Mouse (Mus musculus) kidney, embryonic 15.5 days (tissue): ENCODE results near the gene Lrfn1. TPM values are rescaled to one million over a fixed set of nuclear protein-coding genes. Genes with fewer than 3 reads are reported as not detected.

Source experiments
- ATAC-seq: fragments of 200-750 bp; cut with Nextera tagmentation; replicated peaks from 2 replicates; pipeline ENCODE4 v1.8.0; 2017; ENCODE audit warnings: moderate TSS enrichment; ENCODE audit not compliant: low FRiP score
- H3K27ac ChIP-seq: fragments of 300-500 bp; sonication (generic); 2 replicates; pipeline ENCODE4 v1.5.1; 2015; ENCODE audit warnings: mild to moderate bottlenecking, inconsistent platforms
- H3K27me3 ChIP-seq: fragments of 300-500 bp; sonication (generic); 2 replicates; pipeline ENCODE4 v1.6.1; 2015; ENCODE audit warnings: inconsistent platforms
- H3K36me3 ChIP-seq: fragments of 300-500 bp; sonication (generic); 2 replicates; pipeline ENCODE4 v1.6.1; 2015; ENCODE audit warnings: inconsistent platforms
- H3K4me1 ChIP-seq: fragments of 300-500 bp; sonication (generic); 2 replicates; pipeline ENCODE4 v1.6.1; 2015; ENCODE audit warnings: inconsistent platforms
- H3K4me2 ChIP-seq: fragments of 300-500 bp; sonication (generic); 2 replicates; pipeline ENCODE4 v1.6.1; 2015; ENCODE audit warnings: moderate library complexity, mild to moderate bottlenecking, inconsistent platforms
- H3K4me3 ChIP-seq: fragments of 300-500 bp; sonication (generic); replicated peaks from 2 replicates; pipeline ENCODE4 v1.5.1; 2015; ENCODE audit warnings: mild to moderate bottlenecking, inconsistent platforms
- H3K9ac ChIP-seq: fragments of 300-500 bp; sonication (generic); 2 replicates; pipeline ENCODE4 v1.6.1; 2015; ENCODE audit warnings: mild to moderate bottlenecking, inconsistent platforms
- H3K9me3 ChIP-seq: fragments of 300-500 bp; sonication (generic); replicated peaks from 2 replicates; pipeline ENCODE4 v1.6.1; 2016; ENCODE audit warnings: inconsistent platforms
- WGBS: fragments of 180-500 bp; shearing (Covaris S2); methylation state at CpG from one replicate; pipeline ENCODE4 v1.1.7; 2015; ENCODE audit warnings: mixed read lengths; 5-methylcytosine and 5-hydroxymethylcytosine counted together
- polyA plus RNA-seq: library from polyadenylated mRNA; unstranded; fragments of >200 nt; fragmentation: Nextera tagmentation; extraction: Ambion mirVana; gene quantifications from 2 replicates; pipeline ENCODE4 v1.2.1, GENCODE M21; 2015

The Lrfn1 gene
- polyA plus RNA-seq, 1 experiment from 2014 or later = 2.8 TPM

GRCm38 (mm10) chr7:28436271-28436904, 15.4 kb upstream of the Lrfn1 start:
- WGBS = under 1% methylated on average over 49 of the region's 64 CpGs
- peak overlapping the region; percentile 86 for H3K27ac ChIP-seq
- no peaks in the 10 kb centered on the region for H3K27me3 ChIP-seq
- peak overlapping the region; percentile 98 for H3K9ac ChIP-seq
- peak overlapping the region; percentile 94 for H3K4me3 ChIP-seq
- H3K4me1 ChIP-seq = peaks cover 40% of the 10 kb centered on the region
- ATAC-seq = peak; percentile 99
- no peaks in the 10 kb centered on the region for H3K9me3 ChIP-seq
- peaks cover 19% of the 10 kb centered on the region for H3K36me3 ChIP-seq
- H3K4me2 ChIP-seq = peak overlapping the region; percentile 85

GRCm38 (mm10) chr7:28436932-28437570, 14.7 kb upstream of the Lrfn1 start, which contains the start of gene Gmfg:
Gene Gmfg, plus strand, starts transcription at chr7:28437447.
- Histone ChIP-seq H3K9ac (peak within 1 kb of the TSS; percentile 54), H3K27ac (peak within 1 kb of the TSS; percentile 86), H3K9me3 (no peaks in the 10 kb centered on the region), H3K4me2 (peak within 1 kb of the TSS; percentile 85), H3K4me1 (peaks cover 40% of the 10 kb centered on the region), H3K36me3 (peaks cover 13% of the 10 kb centered on the region), H3K27me3 (no peaks in the 10 kb centered on the region), H3K4me3 (peak within 1 kb of the TSS; percentile 94)
- peak; percentile 43 for ATAC-seq
- WGBS = 2% methylated on average over 16 of the region's 16 CpGs

GRCm38 (mm10) chr7:28437964-28438363, 13.8 kb upstream of the Lrfn1 start:
- H3K4me2 ChIP-seq = no peak overlapping the region
- ATAC-seq = no peak
- peaks cover 33% of the 10 kb centered on the region for H3K4me1 ChIP-seq

GRCm38 (mm10) chr7:28438771-28439170, 13.0 kb upstream of the Lrfn1 start:
- Histone ChIP-seq H3K9me3 (no peaks in the 10 kb centered on the region), H3K27ac (no peak overlapping the region), H3K4me1 (peaks cover 27% of the 10 kb centered on the region), H3K36me3 (no peaks in the 10 kb centered on the region), H3K4me3 (no peak overlapping the region), H3K9ac (no peak overlapping the region), H3K27me3 (no peaks in the 10 kb centered on the region), H3K4me2 (no peak overlapping the region)
- WGBS = 94% methylated on average over 2 of the region's 2 CpGs
- ATAC-seq = no peak

More at GRCm38 (mm10) chr7:28437964-28438363, 13.8 kb upstream of the Lrfn1 start:
- Histone ChIP-seq H3K9ac (no peak overlapping the region), H3K27ac (no peak overlapping the region), H3K4me3 (no peak overlapping the region), H3K36me3 (peaks cover 5% of the 10 kb centered on the region), H3K9me3 (no peaks in the 10 kb centered on the region), H3K27me3 (no peaks in the 10 kb centered on the region)

GRCm38 (mm10) chr7:28440739-28441138, 11.0 kb upstream of the Lrfn1 start:
- no peak for ATAC-seq
- Histone ChIP-seq H3K4me2 (no peak overlapping the region), H3K27ac (no peak overlapping the region), H3K4me1 (peaks cover 10% of the 10 kb centered on the region), H3K9me3 (no peaks in the 10 kb centered on the region), H3K9ac (no peak overlapping the region), H3K36me3 (no peaks in the 10 kb centered on the region), H3K4me3 (no peak overlapping the region), H3K27me3 (0 out of 2 replicates have a peak, but pooled peaks cover 2% of the 10 kb centered on the region)
- 60% methylated on average over 2 of the region's 2 CpGs for WGBS

GRCm38 (mm10) chr7:28441776-28442485, 9.8 kb upstream of the Lrfn1 start:
- 0 out of 2 replicates have a peak, but pooled peaks cover 7% of the 10 kb centered on the region for H3K27me3 ChIP-seq
- WGBS = 88% methylated on average over 14 of the region's 14 CpGs
- H3K9ac ChIP-seq = no peak overlapping the region
- peak overlapping the region; percentile 48 for H3K27ac ChIP-seq
- peaks cover 14% of the 10 kb centered on the region for H3K4me1 ChIP-seq
- no peak overlapping the region for H3K4me2 ChIP-seq
- no peak for ATAC-seq
- no peak overlapping the region for H3K4me3 ChIP-seq
- no peaks in the 10 kb centered on the region for H3K9me3 ChIP-seq
- H3K36me3 ChIP-seq = no peaks in the 10 kb centered on the region

- 0 out of 2 replicates have a peak, but pooled peaks have one; percentile 45 for ATAC-seq
- Histone ChIP-seq H3K27me3 (0 out of 2 replicates have a peak, but pooled peaks cover 7% of the 10 kb centered on the region), H3K9me3 (no peaks in the 10 kb centered on the region), H3K4me1 (peaks cover 14% of the 10 kb centered on the region; the same call in 1 of the 2 replicates), H3K4me2 (no peak overlapping the region), H3K4me3 (no peak overlapping the region), H3K36me3 (no peaks in the 10 kb centered on the region), H3K27ac (peak overlapping the region; percentile 48; the same call in 1 of the 2 replicates), H3K9ac (no peak overlapping the region)
- 43% methylated on average over 4 of the region's 4 CpGs for WGBS
Measured at GRCm38 (mm10) chr7:28442688-28443087, 9.1 kb upstream of the Lrfn1 start.

- Histone ChIP-seq H3K4me1 (peaks cover 14% of the 10 kb centered on the region; the same call in 1 of the 2 replicates), H3K27ac (no peak overlapping the region), H3K4me2 (no peak overlapping the region), H3K4me3 (no peak overlapping the region), H3K36me3 (no peaks in the 10 kb centered on the region), H3K9ac (no peak overlapping the region), H3K27me3 (0 out of 2 replicates have a peak, but pooled peaks cover 7% of the 10 kb centered on the region), H3K9me3 (no peaks in the 10 kb centered on the region)
- no peak for ATAC-seq
- WGBS = 85% methylated on average over 13 of the region's 13 CpGs
Measured at GRCm38 (mm10) chr7:28444344-28444974, 7.3 kb upstream of the Lrfn1 start.

GRCm38 (mm10) chr7:28446446-28446845, 5.3 kb upstream of the Lrfn1 start:
- WGBS = 6% methylated on average over 12 of the region's 12 CpGs

GRCm38 (mm10) chr7:28447101-28447830, 4.5 kb upstream of the Lrfn1 start:
- no peak overlapping the region for H3K27ac ChIP-seq
- peaks cover 16% of the 10 kb centered on the region for H3K4me1 ChIP-seq
- no peak for ATAC-seq
- no peak overlapping the region for H3K4me3 ChIP-seq
- no peaks in the 10 kb centered on the region for H3K9me3 ChIP-seq
- H3K36me3 ChIP-seq = no peaks in the 10 kb centered on the region
- no peak overlapping the region for H3K9ac ChIP-seq
- WGBS = 24% methylated on average over 12 of the region's 12 CpGs
- no peak overlapping the region for H3K4me2 ChIP-seq
- 0 out of 2 replicates have a peak, but pooled peaks cover 7% of the 10 kb centered on the region for H3K27me3 ChIP-seq

More at GRCm38 (mm10) chr7:28446446-28446845, 5.3 kb upstream of the Lrfn1 start:
- Histone ChIP-seq H3K27me3 (0 out of 2 replicates have a peak, but pooled peaks cover 7% of the 10 kb centered on the region), H3K9ac (no peak overlapping the region), H3K4me2 (no peak overlapping the region), H3K9me3 (no peaks in the 10 kb centered on the region), H3K27ac (no peak overlapping the region), H3K4me3 (no peak overlapping the region), H3K4me1 (peaks cover 14% of the 10 kb centered on the region; the same call in 1 of the 2 replicates), H3K36me3 (no peaks in the 10 kb centered on the region)
- ATAC-seq = no peak
